Mouse (Mus musculus): ENCODE data around the gene Diaph3.

DNA sequence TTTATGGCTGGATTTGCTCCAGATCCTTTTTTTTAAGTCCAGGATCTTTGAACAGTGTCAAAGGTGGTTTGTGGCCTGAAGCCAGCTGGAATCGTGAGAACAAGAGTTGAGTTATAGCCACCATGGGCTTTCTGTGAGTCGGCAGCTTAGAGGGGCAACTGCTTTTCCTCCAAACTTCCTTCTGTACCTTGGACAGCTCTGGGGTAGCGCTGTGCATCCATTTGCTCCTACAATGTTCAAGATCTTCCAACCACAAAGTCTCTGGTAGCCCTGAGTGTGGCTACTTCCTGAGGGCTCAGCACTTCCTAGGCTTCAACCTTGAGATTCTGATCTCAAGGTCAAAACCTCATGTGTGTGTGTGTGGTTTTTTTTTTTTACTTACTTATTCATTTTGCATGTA, 437.0 kb downstream of the Diaph3 start:
- TF ChIP-seq CTCF (IDR thresholded peaks at IDR 0.05; ENCODE audit: low read depth, low read length) (no peak), POLR2A (IDR thresholded peaks at IDR 0.05; ENCODE audit: extremely low read depth, insufficient read depth, low read length) (no peak)

Data from liver, adult 2 months (tissue).